Mouse (Mus musculus) 416B (cell line): ENCODE measurements around the gene Olfr860.
A peak's percentile ranks its signal among the peaks of the same experiment; 100 is the strongest.
"Not testable (repeated sequence)": the region's sequence is repeated elsewhere in the genome, so short reads cannot be mapped to it uniquely, and the experiment has no call there.

Source experiments
- DNase-seq: peaks from one replicate; pipeline ENCODE4 v3.0.0; 2011; ENCODE audit warnings: low read depth

Olfr860 gene

GRCm38 (mm10) chr9:19849647-19850046, at the start of gene Olfr860:
Olfr860 (minus strand) TSS chr9:19849747.
- no peak for DNase-seq

GRCm38 (mm10) chr9:19887904-19888303, 38.4 kb upstream of the Olfr860 start, which contains the start of gene Olfr862:
Olfr862 (minus strand) TSS chr9:19888004.
- no peak for DNase-seq

DNA sequence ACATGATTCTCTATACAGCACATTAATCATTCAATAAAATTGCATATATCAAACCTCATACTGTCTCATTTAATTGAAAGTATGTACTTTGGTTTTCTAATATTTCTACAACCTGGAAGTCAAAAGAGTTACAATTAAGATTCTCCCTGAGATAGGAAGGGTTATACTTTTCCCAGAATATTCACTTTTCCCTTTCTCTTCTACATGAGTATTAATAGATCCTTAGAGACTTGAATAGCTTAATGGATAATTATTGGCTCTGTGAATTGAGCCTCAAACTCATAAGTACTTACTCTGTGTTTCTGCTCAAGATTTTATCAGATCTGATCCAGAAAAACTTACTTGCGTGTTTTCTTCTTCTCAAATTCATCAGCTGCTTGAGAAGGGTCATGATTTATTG, 44.9 kb downstream of the Olfr860 start, which contains the start of gene Olfr859:
TSS of gene Olfr859 (plus strand) at position 301 of the 400 bp plus-strand sequence.
- DNase-seq = not testable (repeated sequence)

DNA sequence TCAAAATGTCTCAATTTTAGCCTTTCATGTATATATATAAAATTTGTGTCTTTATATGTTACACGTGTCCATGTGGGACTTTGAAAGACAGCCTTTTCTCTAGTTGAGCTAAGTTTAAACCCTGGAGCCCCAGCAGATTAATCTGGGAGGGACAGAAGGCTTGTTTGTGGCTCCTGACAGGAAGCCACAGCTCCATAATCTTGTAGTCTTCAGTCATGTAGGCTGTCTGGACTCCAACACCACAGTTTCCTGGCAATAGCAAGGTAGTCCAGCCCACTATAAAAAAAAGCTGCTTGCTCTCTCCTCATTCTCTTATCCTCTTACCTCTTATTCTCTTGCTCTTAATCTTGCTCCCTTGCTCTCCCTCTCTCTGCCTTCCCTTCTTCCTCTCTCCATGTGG, 46.5 kb downstream of the Olfr860 start:
- DNase-seq = peak; percentile 87
